Mouse (Mus musculus) forebrain, embryonic 14.5 days (tissue): Measurements from ENCODE around the gene Gm36210. TPM values are rescaled to one million over a fixed set of nuclear protein-coding genes. Genes with fewer than 3 reads are reported as not detected.
"Not testable (repeated sequence)": the region's sequence is repeated elsewhere in the genome, so short reads cannot be mapped to it uniquely, and the experiment has no call there.

Source experiments
- ATAC-seq: fragments of 200-750 bp; cut with Nextera tagmentation; 2 replicates; pipeline ENCODE4 v1.8.0; 2017; ENCODE audit warnings: mild to moderate bottlenecking, moderate library complexity
- DNase-seq: peaks from one replicate; pipeline ENCODE4 v3.0.0-alpha.2; 2015; ENCODE audit warnings: low spot score
- H3K27ac ChIP-seq: fragments of 300-500 bp; sonication (generic); 2 replicates; pipeline ENCODE4 v1.5.1; 2014; ENCODE audit warnings: low read depth, mild to moderate bottlenecking, control low read depth, low read length, moderate library complexity
- H3K27me3 ChIP-seq: fragments of 300-500 bp; sonication (generic); replicated peaks from 2 replicates; pipeline ENCODE4 v1.6.1; 2014; ENCODE audit warnings: low read length, control low read depth, mixed read lengths; ENCODE audit not compliant: control insufficient read depth, insufficient read depth
- H3K36me3 ChIP-seq: fragments of 300-500 bp; sonication (generic); 2 replicates; pipeline ENCODE4 v1.6.1; 2014; ENCODE audit warnings: low read length, control low read depth; ENCODE audit not compliant: control insufficient read depth, insufficient read depth
- H3K4me1 ChIP-seq: fragments of 300-500 bp; sonication (generic); 2 replicates; pipeline ENCODE4 v1.6.1; 2014; ENCODE audit warnings: antibody characterized with exemption, low read length, control low read depth; ENCODE audit not compliant: control insufficient read depth, insufficient read depth
- H3K4me2 ChIP-seq: fragments of 300-500 bp; sonication (generic); 2 replicates; pipeline ENCODE4 v1.6.1; 2014; ENCODE audit warnings: mild to moderate bottlenecking, control low read depth, low read length
- H3K4me3 ChIP-seq: fragments of 300-500 bp; sonication (generic); 2 replicates; pipeline ENCODE4 v1.5.1; 2014; ENCODE audit warnings: low read depth, low read length, control low read depth
- H3K9ac ChIP-seq: fragments of 300-500 bp; sonication (generic); 2 replicates; pipeline ENCODE4 v1.6.1; 2014; ENCODE audit warnings: mild to moderate bottlenecking, low read length, control low read depth, moderate library complexity
- H3K9me3 ChIP-seq: fragments of 300-500 bp; sonication (generic); replicated peaks from 2 replicates; pipeline ENCODE4 v1.6.1; 2016; ENCODE audit warnings: low read length, control low read depth, mixed read lengths; ENCODE audit not compliant: control insufficient read depth
- WGBS: fragments of 180-500 bp; shearing (Covaris S2); extraction: QIAGEN DNeasy Blood & Tissue Kit; methylation state at CpG from one replicate; pipeline ENCODE4 v1.1.7; 2014; 5-methylcytosine and 5-hydroxymethylcytosine counted together
- polyA plus RNA-seq: library from polyadenylated mRNA; unstranded; fragments of >200 nt; fragmentation: Nextera tagmentation; extraction: Ambion mirVana; gene quantifications from 2 replicates; pipeline ENCODE4 v1.2.1, GENCODE M21; 2014

Gm36210 gene
- polyA plus RNA-seq, 1 experiment from 2014 or later, result 0.44 TPM

GRCm38 (mm10) chr7:4865090-4865489 is 41.2 kb downstream of the Gm36210 start:
- 66% methylated on average over 5 of the region's 5 CpGs for WGBS
- no peak overlapping the region for H3K9ac ChIP-seq

GRCm38 (mm10) chr7:4864130-4864845 is 42.0 kb downstream of the Gm36210 start:
- H3K4me3 ChIP-seq, result no peak overlapping the region
- no peak overlapping the region for H3K27ac ChIP-seq
- WGBS, result 86% methylated on average over 5 of the region's 5 CpGs
- H3K4me1 ChIP-seq, result peaks cover 6% of the 10 kb centered on the region; the same call in 1 of the 2 replicates
- no peak overlapping the region for H3K4me2 ChIP-seq
- ATAC-seq (no peak), DNase-seq (no peak)
- no peak overlapping the region for H3K9ac ChIP-seq
- H3K27me3 ChIP-seq, result no peaks in the 10 kb centered on the region
- H3K36me3 ChIP-seq, result no peaks in the 10 kb centered on the region
- no peaks in the 10 kb centered on the region for H3K9me3 ChIP-seq

More at GRCm38 (mm10) chr7:4865090-4865489, 41.2 kb downstream of the Gm36210 start:
- H3K27ac ChIP-seq, result no peak overlapping the region
- no peaks in the 10 kb centered on the region for H3K9me3 ChIP-seq
- ATAC-seq, result peak; percentile 38
- no peaks in the 10 kb centered on the region for H3K36me3 ChIP-seq
- peak; percentile 44 for DNase-seq
- H3K27me3 ChIP-seq, result no peaks in the 10 kb centered on the region
- peak overlapping the region; percentile 60; the same call in 1 of the 2 replicates for H3K4me2 ChIP-seq
- H3K4me1 ChIP-seq, result peaks cover 6% of the 10 kb centered on the region; the same call in 1 of the 2 replicates
- H3K4me3 ChIP-seq, result peak overlapping the region; percentile 52

- no peaks in the 10 kb centered on the region for H3K36me3 ChIP-seq
- no peak overlapping the region for H3K27ac ChIP-seq
- no peak overlapping the region for H3K4me3 ChIP-seq
- no peak overlapping the region for H3K9ac ChIP-seq
- DNase-seq (no peak), ATAC-seq (no peak)
- WGBS, result 77% methylated on average over 7 of the region's 7 CpGs
- H3K9me3 ChIP-seq, result no peaks in the 10 kb centered on the region
- no peak overlapping the region for H3K4me2 ChIP-seq
- H3K4me1 ChIP-seq, result peaks cover 6% of the 10 kb centered on the region; the same call in 1 of the 2 replicates
- no peaks in the 10 kb centered on the region for H3K27me3 ChIP-seq
Observed at GRCm38 (mm10) chr7:4863541-4864080, 42.7 kb downstream of the Gm36210 start.

GRCm38 (mm10) chr7:4863041-4863440 is 43.3 kb downstream of the Gm36210 start:
- H3K9ac ChIP-seq, result no peak overlapping the region
- no peak overlapping the region for H3K27ac ChIP-seq
- no peaks in the 10 kb centered on the region for H3K27me3 ChIP-seq
- no peak overlapping the region for H3K4me2 ChIP-seq
- H3K4me1 ChIP-seq, result peaks cover 6% of the 10 kb centered on the region; the same call in 1 of the 2 replicates
- no peaks in the 10 kb centered on the region for H3K9me3 ChIP-seq
- DNase-seq (no peak), ATAC-seq (no peak)
- 58% methylated on average over 1 of the region's 1 CpGs for WGBS
- H3K36me3 ChIP-seq, result no peaks in the 10 kb centered on the region
- H3K4me3 ChIP-seq, result no peak overlapping the region

GRCm38 (mm10) chr7:4860926-4861325 is 45.4 kb downstream of the Gm36210 start:
- 79% methylated on average over 3 of the region's 3 CpGs for WGBS
- ATAC-seq, result not testable (repeated sequence)

GRCm38 (mm10) chr7:4859418-4859978 is 46.8 kb downstream of the Gm36210 start:
- H3K9ac ChIP-seq, result no peak overlapping the region

More at GRCm38 (mm10) chr7:4860926-4861325, 45.4 kb downstream of the Gm36210 start:
- not testable (repeated sequence) for H3K4me3 ChIP-seq, H3K27ac ChIP-seq, H3K9ac ChIP-seq, H3K4me1 ChIP-seq, H3K27me3 ChIP-seq, H3K4me2 ChIP-seq, H3K9me3 ChIP-seq, H3K36me3 ChIP-seq, DNase-seq

GRCm38 (mm10) chr7:4857321-4857720 is 49.0 kb downstream of the Gm36210 start:
- Histone ChIP-seq H3K4me1 (no peaks in the 10 kb centered on the region), H3K9me3 (no peaks in the 10 kb centered on the region), H3K4me2 (no peak overlapping the region), H3K36me3 (no peaks in the 10 kb centered on the region), H3K27me3 (no peaks in the 10 kb centered on the region; the same call in 1 of the 2 replicates), H3K4me3 (no peak overlapping the region), H3K9ac (no peak overlapping the region), H3K27ac (no peak overlapping the region)
- no peak for DNase-seq
- ATAC-seq, result no peak
- 61% methylated on average over 7 of the region's 7 CpGs for WGBS

More at GRCm38 (mm10) chr7:4859418-4859978, 46.8 kb downstream of the Gm36210 start:
- no peak for ATAC-seq
- Histone ChIP-seq H3K27me3 (no peaks in the 10 kb centered on the region), H3K9me3 (no peaks in the 10 kb centered on the region), H3K4me2 (no peak overlapping the region), H3K36me3 (no peaks in the 10 kb centered on the region), H3K27ac (no peak overlapping the region), H3K4me3 (no peak overlapping the region), H3K4me1 (no peaks in the 10 kb centered on the region)
- DNase-seq, result no peak
- WGBS, result 85% methylated on average over 12 of the region's 12 CpGs

- Histone ChIP-seq H3K9me3 (no peaks in the 10 kb centered on the region), H3K4me3 (no peak overlapping the region), H3K27ac (no peak overlapping the region), H3K36me3 (no peaks in the 10 kb centered on the region), H3K4me2 (no peak overlapping the region), H3K27me3 (no peaks in the 10 kb centered on the region; the same call in 1 of the 2 replicates), H3K9ac (no peak overlapping the region), H3K4me1 (no peaks in the 10 kb centered on the region)
- ATAC-seq (no peak), DNase-seq (no peak)
- 91% methylated on average over 9 of the region's 9 CpGs for WGBS
Observed at GRCm38 (mm10) chr7:4856508-4856907, 49.8 kb downstream of the Gm36210 start.

GRCm38 (mm10) chr7:4853613-4854012 is 52.7 kb downstream of the Gm36210 start:
- Histone ChIP-seq H3K4me2 (no peak overlapping the region), H3K27ac (no peak overlapping the region), H3K9me3 (no peaks in the 10 kb centered on the region), H3K9ac (no peak overlapping the region), H3K4me3 (no peak overlapping the region), H3K4me1 (no peaks in the 10 kb centered on the region), H3K27me3 (no peaks in the 10 kb centered on the region; the same call in 1 of the 2 replicates), H3K36me3 (no peaks in the 10 kb centered on the region)
- DNase-seq, result no peak
- WGBS, result 91% methylated on average over 3 of the region's 3 CpGs
- no peak for ATAC-seq
